Mouse (Mus musculus): ENCODE results near the gene Synj2. TPM values are rescaled to one million over a fixed set of nuclear protein-coding genes. Genes with fewer than 3 reads are reported as not detected.

Gene Synj2
- total and polyA plus RNA-seq, 3 experiments = 0.02 to 0.11 TPM; not detected in 1

GRCm38 (mm10) chr17:5973536-5973935, 32.5 kb downstream of the Synj2 start:
- ATAC-seq (ENCODE audit: extremely low read depth, insufficient number of reproducible peaks, low FRiP score, poor library complexity, severe bottlenecking) (no peak), DNase-seq (ENCODE audit: low spot score) (no peak)
- Histone ChIP-seq H3K27me3 (ENCODE audit: insufficient read depth, low read length) (peaks cover 36% of the 10 kb centered on the region), H3K9me3 (replicated peaks) (no peaks in the 10 kb centered on the region), H3K4me1 (ENCODE audit: insufficient read depth, low read depth, low read length) (no peaks in the 10 kb centered on the region), H3K36me3 (replicated peaks) (no peaks in the 10 kb centered on the region), H3K4me3 (ENCODE audit: low read depth, low read length) (no peak overlapping the region)
- TF ChIP-seq GATA2 (IDR thresholded peaks at IDR 0.05; ENCODE audit: borderline replicate concordance, low read depth, low read length) (no peak), CTCF (IDR thresholded peaks at IDR 0.05; ENCODE audit: low read depth, low read length) (no peak), GATA1 (IDR thresholded peaks at IDR 0.05; ENCODE audit: borderline replicate concordance, low read length) (no peak), POLR2AphosphoS5 (IDR thresholded peaks at IDR 0.05; ENCODE audit: insufficient replicate concordance, low read depth, low read length) (no peak), TAL1 (conservative IDR thresholded peaks at IDR 0.05; ENCODE audit: low read depth, low read length) (no peak)

GRCm38 (mm10) chr17:5975099-5975977, 34.3 kb downstream of the Synj2 start:
- Histone ChIP-seq H3K4me1 (ENCODE audit: insufficient read depth, low read depth, low read length) (no peaks in the 10 kb centered on the region), H3K4me3 (ENCODE audit: low read depth, low read length) (no peak overlapping the region), H3K9me3 (replicated peaks) (no peaks in the 10 kb centered on the region), H3K27me3 (ENCODE audit: insufficient read depth, low read length) (peaks cover 44% of the 10 kb centered on the region), H3K36me3 (replicated peaks) (no peaks in the 10 kb centered on the region)
- DNase-seq (ENCODE audit: low spot score) = no peak
- TF ChIP-seq GATA1 (IDR thresholded peaks at IDR 0.05; ENCODE audit: borderline replicate concordance, low read length) (no peak), CTCF (IDR thresholded peaks at IDR 0.05; ENCODE audit: low read depth, low read length) (no peak), POLR2AphosphoS5 (IDR thresholded peaks at IDR 0.05; ENCODE audit: insufficient replicate concordance, low read depth, low read length) (no peak), GATA2 (IDR thresholded peaks at IDR 0.05; ENCODE audit: borderline replicate concordance, low read depth, low read length) (no peak), TAL1 (conservative IDR thresholded peaks at IDR 0.05; ENCODE audit: low read depth, low read length) (no peak)
- no peak for ATAC-seq (ENCODE audit: extremely low read depth, insufficient number of reproducible peaks, low FRiP score, poor library complexity, severe bottlenecking)

- no peak for DNase-seq (ENCODE audit: low spot score)
- no peak for ATAC-seq (ENCODE audit: extremely low read depth, insufficient number of reproducible peaks, low FRiP score, poor library complexity, severe bottlenecking)
Observed at GRCm38 (mm10) chr17:5976221-5977055, 35.4 kb downstream of the Synj2 start.

GRCm38 (mm10) chr17:5977056-5977920, 36.2 kb downstream of the Synj2 start:
- H3K4me3 ChIP-seq (ENCODE audit: low read depth, low read length) = no peak overlapping the region
- ATAC-seq (ENCODE audit: extremely low read depth, insufficient number of reproducible peaks, low FRiP score, poor library complexity, severe bottlenecking) = no peak
- H3K36me3 ChIP-seq (replicated peaks) = no peaks in the 10 kb centered on the region
- H3K9me3 ChIP-seq (replicated peaks) = no peaks in the 10 kb centered on the region
- no peak for TF ChIP-seq GATA2 (IDR thresholded peaks at IDR 0.05; ENCODE audit: borderline replicate concordance, low read depth, low read length)
- TF ChIP-seq POLR2AphosphoS5 (IDR thresholded peaks at IDR 0.05; ENCODE audit: insufficient replicate concordance, low read depth, low read length) = no peak
- no peak for TF ChIP-seq TAL1 (conservative IDR thresholded peaks at IDR 0.05; ENCODE audit: low read depth, low read length)
- no peak for TF ChIP-seq GATA1 (IDR thresholded peaks at IDR 0.05; ENCODE audit: borderline replicate concordance, low read length)
- no peak for TF ChIP-seq CTCF (IDR thresholded peaks at IDR 0.05; ENCODE audit: low read depth, low read length)
- no peaks in the 10 kb centered on the region for H3K4me1 ChIP-seq (ENCODE audit: insufficient read depth, low read depth, low read length)
- DNase-seq (ENCODE audit: low spot score) = no peak
- peaks cover 50% of the 10 kb centered on the region for H3K27me3 ChIP-seq (ENCODE audit: insufficient read depth, low read length)

More at GRCm38 (mm10) chr17:5976221-5977055, 35.4 kb downstream of the Synj2 start:
- no peak overlapping the region for H3K4me3 ChIP-seq (ENCODE audit: low read depth, low read length)
- H3K9me3 ChIP-seq (replicated peaks) = no peaks in the 10 kb centered on the region
- H3K36me3 ChIP-seq (replicated peaks) = no peaks in the 10 kb centered on the region
- H3K4me1 ChIP-seq (ENCODE audit: insufficient read depth, low read depth, low read length) = no peaks in the 10 kb centered on the region
- TF ChIP-seq GATA2 (IDR thresholded peaks at IDR 0.05; ENCODE audit: borderline replicate concordance, low read depth, low read length) = no peak
- no peak for TF ChIP-seq TAL1 (conservative IDR thresholded peaks at IDR 0.05; ENCODE audit: low read depth, low read length)
- no peak for TF ChIP-seq GATA1 (IDR thresholded peaks at IDR 0.05; ENCODE audit: borderline replicate concordance, low read length)
- no peak for TF ChIP-seq CTCF (IDR thresholded peaks at IDR 0.05; ENCODE audit: low read depth, low read length)
- no peak for TF ChIP-seq POLR2AphosphoS5 (IDR thresholded peaks at IDR 0.05; ENCODE audit: insufficient replicate concordance, low read depth, low read length)
- peaks cover 44% of the 10 kb centered on the region for H3K27me3 ChIP-seq (ENCODE audit: insufficient read depth, low read length)

GRCm38 (mm10) chr17:5977921-5978504, 36.9 kb downstream of the Synj2 start:
- Histone ChIP-seq H3K36me3 (replicated peaks) (no peaks in the 10 kb centered on the region), H3K9me3 (replicated peaks) (no peaks in the 10 kb centered on the region), H3K4me1 (ENCODE audit: insufficient read depth, low read depth, low read length) (no peaks in the 10 kb centered on the region), H3K27me3 (ENCODE audit: insufficient read depth, low read length) (peaks cover 50% of the 10 kb centered on the region), H3K4me3 (ENCODE audit: low read depth, low read length) (no peak overlapping the region)
- ATAC-seq (ENCODE audit: extremely low read depth, insufficient number of reproducible peaks, low FRiP score, poor library complexity, severe bottlenecking) (no peak), DNase-seq (ENCODE audit: low spot score) (no peak)
- TF ChIP-seq CTCF (IDR thresholded peaks at IDR 0.05; ENCODE audit: low read depth, low read length) = no peak
- TF ChIP-seq POLR2AphosphoS5 (IDR thresholded peaks at IDR 0.05; ENCODE audit: insufficient replicate concordance, low read depth, low read length) = no peak
- no peak for TF ChIP-seq TAL1 (conservative IDR thresholded peaks at IDR 0.05; ENCODE audit: low read depth, low read length)
- TF ChIP-seq GATA2 (IDR thresholded peaks at IDR 0.05; ENCODE audit: borderline replicate concordance, low read depth, low read length) = no peak
- TF ChIP-seq GATA1 (IDR thresholded peaks at IDR 0.05; ENCODE audit: borderline replicate concordance, low read length) = no peak
